Mouse (Mus musculus) spleen, adult 2 months (tissue): ENCODE measurements around the gene Sema4f. TPM values are rescaled to one million over a fixed set of nuclear protein-coding genes. Genes with fewer than 3 reads are reported as not detected.

ENCODE experiments used
- DNase-seq, 2 experiments: peaks; one replicate each; pipeline versions ENCODE4 v3.0.0 to v3.0.0-alpha.2; 2012 to 2021; ENCODE audit warnings: low spot score in 2 of 2, low read depth in 1 of 2
- H3K27ac ChIP-seq: fragments of 200-500 bp; 2 replicates; pipeline ENCODE4 v1.5.1; 2012; ENCODE audit warnings: low read length, inconsistent platforms; ENCODE audit not compliant: insufficient read depth
- H3K27me3 ChIP-seq: fragments of 200-500 bp; 2 replicates; pipeline ENCODE4 v1.6.1; 2012; ENCODE audit warnings: mild to moderate bottlenecking, moderate library complexity, low read length, inconsistent platforms; ENCODE audit not compliant: control insufficient read depth, insufficient read depth
- H3K36me3 ChIP-seq: fragments of 200-500 bp; 2 replicates; pipeline ENCODE4 v1.6.1; 2012; ENCODE audit warnings: mild to moderate bottlenecking, low read length, inconsistent platforms; ENCODE audit not compliant: control insufficient read depth, insufficient read depth
- H3K4me1 ChIP-seq: fragments of 200-500 bp; 2 replicates; pipeline ENCODE4 v1.6.1; 2011; ENCODE audit warnings: inconsistent platforms; ENCODE audit not compliant: control insufficient read depth, insufficient read depth, insufficient read length
- H3K4me3 ChIP-seq: fragments of 200-500 bp; 2 replicates; pipeline ENCODE4 v1.5.1; 2011; ENCODE audit warnings: mild to moderate bottlenecking, inconsistent platforms; ENCODE audit not compliant: insufficient read depth, insufficient read length; ENCODE audit errors: extremely low read depth
- CTCF ChIP-seq: fragments of 200-500 bp; IDR thresholded peaks from 2 replicates; pipeline ENCODE4 v1.5.1; 2011; ENCODE audit warnings: mild to moderate bottlenecking, inconsistent platforms; ENCODE audit not compliant: insufficient read depth, insufficient read length, insufficient replicate concordance; ENCODE audit errors: extremely low read depth
- POLR2A ChIP-seq: fragments of 200-500 bp; IDR thresholded peaks from 2 replicates; pipeline ENCODE4 v1.6.1; 2011; ENCODE audit warnings: low read depth, low read length, inconsistent platforms
- WGBS: fragments of 180-500 bp; shearing (Covaris S2); methylation state at CpG from one replicate; pipeline ENCODE4 v1.1.7; 2018; 5-methylcytosine and 5-hydroxymethylcytosine counted together
- polyA plus RNA-seq: library from polyadenylated mRNA; depleted of rRNA; stranded (reverse); fragments of >200 nt; gene quantifications from 2 replicates; pipeline ENCODE4 v1.2.3, GENCODE M21; 2012

The Sema4f gene
- polyA plus RNA-seq, 1 experiment = 3.2 TPM

DNA sequence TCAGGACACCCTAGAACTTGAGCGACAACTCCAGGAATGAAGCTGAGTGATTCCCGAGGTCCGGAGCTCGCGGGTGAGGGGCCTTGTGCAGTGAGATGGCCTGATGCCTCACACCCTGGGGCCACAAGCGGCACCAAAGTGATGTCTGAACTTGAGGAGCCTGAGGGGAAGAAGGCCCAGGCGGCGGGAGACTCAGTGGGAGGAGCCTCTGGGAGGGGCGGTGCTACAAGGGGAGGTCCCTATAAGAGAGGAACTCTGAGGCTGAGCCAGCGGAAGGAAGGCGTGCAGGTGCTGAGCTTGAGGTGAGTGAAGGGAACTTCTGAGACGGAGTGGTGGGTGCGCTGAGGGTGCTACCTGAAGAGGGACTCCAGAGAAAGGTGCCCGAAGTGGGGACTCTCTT is 7.1 kb upstream of the Sema4f start, which contains the start of gene M1ap:
TSS of gene M1ap (plus strand) at position 252 of the 400 bp plus-strand sequence.
- Histone ChIP-seq H3K27ac (no peak within 1 kb of the TSS), H3K4me3 (no peak within 1 kb of the TSS), H3K4me1 (no peaks in the 10 kb centered on the region), H3K27me3 (no peaks in the 10 kb centered on the region), H3K36me3 (no peaks in the 10 kb centered on the region)
- 92% methylated on average over 14 of the region's 14 CpGs for WGBS
- TF ChIP-seq POLR2A = no peak
- no peak for DNase-seq

DNA sequence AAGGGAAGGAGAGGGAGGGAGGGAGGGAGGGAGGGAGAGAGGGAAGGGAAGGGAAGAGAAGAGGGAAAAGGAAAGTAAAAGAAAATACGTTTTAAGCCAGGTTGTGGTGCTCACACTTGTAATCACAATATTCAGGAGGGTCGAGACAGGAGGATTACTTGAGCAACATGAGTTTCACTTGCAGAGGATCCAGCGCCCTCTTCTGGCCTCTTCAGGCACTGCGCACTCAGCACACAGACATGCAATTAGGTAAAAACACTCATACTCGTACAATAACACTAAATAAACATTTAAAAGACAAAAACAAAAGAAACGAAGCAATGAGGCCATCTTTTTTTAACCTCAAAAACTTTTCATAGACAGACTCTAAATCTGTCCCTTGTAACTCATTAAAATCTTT is 6.2 kb upstream of the Sema4f start:
- TF ChIP-seq CTCF (peak; percentile 4; the same call in 1 of the 2 replicates), POLR2A (no peak)
- WGBS = 61% methylated on average over 6 of the region's 6 CpGs
- Histone ChIP-seq H3K36me3 (no peaks in the 10 kb centered on the region), H3K27me3 (no peaks in the 10 kb centered on the region), H3K4me1 (no peaks in the 10 kb centered on the region), H3K27ac (no peak overlapping the region), H3K4me3 (no peak overlapping the region)
- DNase-seq = no peak

DNA sequence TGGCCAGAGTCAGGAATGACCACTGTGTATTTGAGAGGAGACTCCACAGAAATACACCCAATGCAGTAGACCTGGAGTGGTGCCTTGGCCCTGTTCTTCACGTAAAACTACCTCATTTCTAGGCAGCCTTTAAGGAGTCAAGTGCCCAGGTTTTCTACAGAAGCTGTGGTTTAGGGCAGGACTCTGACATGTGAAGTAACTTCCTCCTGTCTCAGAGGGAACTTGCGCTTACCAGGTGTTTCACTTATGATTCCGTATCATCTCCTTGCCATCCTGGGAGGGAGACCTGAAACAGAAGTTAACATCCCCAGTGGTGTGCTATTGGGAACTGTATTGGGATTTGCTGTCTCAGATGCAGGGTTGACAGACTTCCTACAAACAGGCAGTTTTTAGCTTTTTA is 1.2 kb upstream of the Sema4f start:
- 15% methylated on average over 3 of the region's 3 CpGs for WGBS
- no peaks in the 10 kb centered on the region for H3K36me3 ChIP-seq
- TF ChIP-seq POLR2A (no peak), CTCF (no peak)
- H3K4me1 ChIP-seq = no peaks in the 10 kb centered on the region
- no peak overlapping the region for H3K27ac ChIP-seq
- H3K4me3 ChIP-seq = no peak overlapping the region
- H3K27me3 ChIP-seq = peaks cover 4% of the 10 kb centered on the region
- no peak for DNase-seq

DNA sequence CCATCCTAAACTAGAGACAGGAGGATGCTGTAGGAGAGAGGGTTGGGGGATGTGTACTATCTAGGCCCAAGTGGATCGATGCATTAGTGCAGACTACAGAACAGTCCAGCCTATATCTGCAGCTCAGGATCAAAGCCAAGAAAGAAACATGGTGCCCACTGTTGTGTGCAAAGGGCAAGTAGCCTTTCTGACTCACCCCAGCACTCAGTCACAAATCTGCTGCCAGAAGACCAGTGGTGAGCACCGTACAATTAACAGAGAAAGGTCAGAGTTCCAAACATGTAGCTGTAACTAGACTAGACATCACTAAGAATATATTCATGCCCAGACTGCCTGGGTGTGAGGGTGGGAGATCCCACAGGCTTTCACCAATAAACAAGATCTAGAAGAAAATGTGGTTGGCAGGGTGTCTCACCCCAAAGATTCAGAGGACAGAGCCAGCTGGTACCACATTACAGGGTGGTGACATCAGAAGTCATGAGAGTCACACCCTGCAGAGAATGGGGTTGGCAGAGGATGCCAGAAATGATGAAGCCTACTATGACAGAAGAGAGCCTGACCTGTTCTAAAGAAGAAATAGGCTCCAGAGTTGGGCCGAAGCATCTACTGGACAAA is 4.8 kb downstream of the Sema4f start:
- TF ChIP-seq POLR2A (no peak), CTCF (no peak)
- WGBS = 88% methylated on average over 3 of the region's 3 CpGs
- H3K27ac ChIP-seq = no peak overlapping the region
- H3K27me3 ChIP-seq = peaks cover 4% of the 10 kb centered on the region
- H3K36me3 ChIP-seq = no peaks in the 10 kb centered on the region
- no peak for DNase-seq
- no peaks in the 10 kb centered on the region for H3K4me1 ChIP-seq
- H3K4me3 ChIP-seq = no peak overlapping the region

DNA sequence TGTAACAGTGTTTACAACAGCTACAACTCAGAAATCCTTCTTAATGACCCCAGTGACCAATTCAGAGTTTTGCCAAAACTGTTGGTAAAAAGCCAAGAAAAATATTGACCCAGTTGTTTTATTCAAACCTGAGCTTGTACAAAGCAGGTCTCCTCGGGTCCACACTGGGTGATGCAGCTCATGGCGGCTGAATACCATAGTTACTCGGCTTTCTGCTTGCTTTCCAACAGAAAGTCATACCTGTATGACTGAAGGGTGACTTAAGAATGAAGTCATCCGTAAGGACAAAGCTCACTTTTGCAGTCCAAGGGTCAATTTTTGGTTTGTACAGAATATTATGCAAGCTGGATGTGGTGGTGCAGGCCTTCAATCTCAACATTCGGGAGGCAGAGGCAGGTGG is 12.0 kb downstream of the Sema4f start:
- Histone ChIP-seq H3K27me3 (no peaks in the 10 kb centered on the region), H3K4me1 (no peaks in the 10 kb centered on the region), H3K27ac (no peak overlapping the region), H3K36me3 (no peaks in the 10 kb centered on the region), H3K4me3 (no peak overlapping the region)
- no peak for TF ChIP-seq CTCF
- TF ChIP-seq POLR2A = no peak
- DNase-seq = no peak
- 83% methylated on average over 5 of the region's 5 CpGs for WGBS

DNA sequence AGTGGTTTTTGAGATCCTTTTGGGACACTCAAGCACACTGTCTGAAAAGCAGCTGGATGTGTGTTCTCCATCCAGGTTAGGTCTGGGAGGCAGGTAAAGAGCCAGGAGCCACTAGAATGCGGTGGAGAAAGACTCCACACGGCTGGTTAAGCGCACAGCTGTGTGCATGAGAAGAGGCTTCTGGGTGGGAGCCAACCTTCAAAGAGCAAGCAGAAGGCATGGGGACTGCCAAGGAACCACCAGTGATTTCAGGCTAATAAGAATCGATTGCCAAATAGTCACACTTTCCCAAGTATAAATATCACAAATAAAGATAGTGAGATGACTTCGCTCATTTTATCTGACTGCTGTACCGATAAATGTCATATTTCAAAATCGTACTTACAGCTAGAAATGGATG is 13.0 kb downstream of the Sema4f start:
- Histone ChIP-seq H3K36me3 (no peaks in the 10 kb centered on the region), H3K27ac (no peak overlapping the region), H3K27me3 (no peaks in the 10 kb centered on the region), H3K4me3 (no peak overlapping the region), H3K4me1 (peaks cover 1% of the 10 kb centered on the region; the same call in 1 of the 2 replicates)
- 86% methylated on average over 7 of the region's 7 CpGs for WGBS
- DNase-seq = no peak
- no peak for TF ChIP-seq POLR2A
- TF ChIP-seq CTCF = no peak

DNA sequence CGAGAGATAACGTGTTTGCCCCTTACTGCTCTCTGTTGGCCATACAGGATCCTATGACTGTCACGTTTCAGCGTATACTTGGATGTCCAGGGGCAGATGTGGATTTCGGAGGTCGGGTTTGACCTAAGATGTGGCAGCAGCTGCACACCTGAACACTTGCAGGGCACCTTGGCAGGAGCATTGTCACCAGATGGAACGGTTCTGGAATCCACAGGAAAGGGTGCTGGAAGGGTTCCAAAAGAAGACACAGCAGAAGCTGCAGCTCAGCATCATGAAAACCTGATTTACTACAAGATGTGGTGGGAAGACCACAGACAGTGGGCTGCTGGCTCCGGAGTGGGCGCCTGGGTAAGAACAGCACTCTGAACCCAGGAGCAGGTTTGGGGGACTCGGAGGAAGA is 13.5 kb downstream of the Sema4f start:
- no peak for DNase-seq
- TF ChIP-seq CTCF = no peak
- no peak for TF ChIP-seq POLR2A
- peaks cover 3% of the 10 kb centered on the region; the same call in 1 of the 2 replicates for H3K4me1 ChIP-seq
- 83% methylated on average over 10 of the region's 10 CpGs for WGBS
- H3K27me3 ChIP-seq = no peaks in the 10 kb centered on the region
- no peak overlapping the region for H3K4me3 ChIP-seq
- H3K27ac ChIP-seq = no peak overlapping the region
- no peaks in the 10 kb centered on the region for H3K36me3 ChIP-seq

DNA sequence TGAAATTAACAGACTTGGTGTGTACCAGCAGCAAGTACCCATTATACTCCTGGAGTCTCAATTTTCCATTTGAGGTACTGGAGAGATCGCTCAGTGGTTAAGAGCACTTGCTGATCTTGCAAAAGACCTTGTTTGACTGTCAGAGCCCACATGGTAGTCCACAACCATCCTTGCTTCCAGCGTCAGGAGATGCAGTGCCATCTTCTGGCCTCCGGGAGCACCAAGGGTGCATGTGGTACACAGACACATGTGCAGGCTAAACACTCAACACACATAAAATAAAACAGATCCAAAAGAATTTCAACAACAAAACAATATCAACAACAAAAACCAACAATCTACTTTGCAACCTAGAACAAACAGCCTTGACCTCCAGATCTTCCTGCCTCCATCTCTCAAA is 14.6 kb downstream of the Sema4f start:
- H3K36me3 ChIP-seq = no peaks in the 10 kb centered on the region
- H3K27ac ChIP-seq = no peak overlapping the region
- peaks cover 3% of the 10 kb centered on the region; the same call in 1 of the 2 replicates for H3K4me1 ChIP-seq
- H3K4me3 ChIP-seq = no peak overlapping the region
- H3K27me3 ChIP-seq = no peaks in the 10 kb centered on the region
- 80% methylated on average over 3 of the region's 3 CpGs for WGBS
- no peak for DNase-seq
- TF ChIP-seq POLR2A (no peak), CTCF (no peak)
